Mouse (Mus musculus): ENCODE results near the gene Ppp1r21.

DNA sequence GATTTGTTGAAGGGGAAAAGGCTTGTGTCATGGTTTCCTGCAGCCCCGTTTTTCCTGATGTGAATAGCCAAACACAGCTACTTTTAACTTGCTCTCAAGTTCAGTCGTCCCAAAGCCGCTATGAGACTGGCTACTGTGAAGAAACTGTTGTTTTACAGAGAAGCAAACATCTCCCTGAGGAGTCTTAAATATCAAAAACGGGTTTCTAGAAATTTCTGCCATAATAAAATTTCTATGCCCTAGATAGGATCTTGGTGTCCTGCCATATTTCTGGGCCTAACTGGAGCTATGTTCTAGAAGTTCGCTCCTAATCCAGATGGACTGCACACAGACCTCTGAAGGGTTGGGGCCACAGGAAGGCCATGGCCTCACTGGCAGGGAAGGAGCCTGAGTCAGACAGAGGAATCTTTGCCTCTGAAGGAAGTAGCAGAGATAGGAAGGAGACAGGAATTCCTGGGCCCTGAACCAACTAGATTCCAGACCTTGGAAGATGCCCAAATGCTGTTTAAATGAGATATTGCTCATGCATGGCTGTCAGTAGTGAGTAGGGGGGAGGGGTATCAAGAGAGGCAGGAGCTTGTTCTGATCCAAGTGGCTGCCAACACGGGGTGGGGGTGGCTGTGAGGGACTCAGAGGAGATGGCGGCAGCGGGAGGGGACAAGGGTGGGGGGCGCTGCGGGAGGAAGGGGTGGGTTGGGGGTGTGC, 98.9 kb downstream of the Ppp1r21 start:
- TF ChIP-seq ZC3H11A (IDR thresholded peaks at IDR 0.05; ENCODE audit: borderline replicate concordance, low read depth, low read length) (no peak), ZNF384 (IDR thresholded peaks at IDR 0.05; ENCODE audit: low read depth, low read length) (no peak), CHD2 (IDR thresholded peaks at IDR 0.05; ENCODE audit: low read depth, low read length) (no peak), HCFC1 (IDR thresholded peaks at IDR 0.05; ENCODE audit: borderline replicate concordance, insufficient read depth, low read length) (no peak)
